Mouse (Mus musculus) ovary, postnatal 10 days (tissue): ENCODE results near the gene Cdk15.

Experiments used
- DNase-seq: peaks from one replicate; pipeline ENCODE4 v3.0.0; 2022; ENCODE audit warnings: low spot score

Cdk15 gene

DNA sequence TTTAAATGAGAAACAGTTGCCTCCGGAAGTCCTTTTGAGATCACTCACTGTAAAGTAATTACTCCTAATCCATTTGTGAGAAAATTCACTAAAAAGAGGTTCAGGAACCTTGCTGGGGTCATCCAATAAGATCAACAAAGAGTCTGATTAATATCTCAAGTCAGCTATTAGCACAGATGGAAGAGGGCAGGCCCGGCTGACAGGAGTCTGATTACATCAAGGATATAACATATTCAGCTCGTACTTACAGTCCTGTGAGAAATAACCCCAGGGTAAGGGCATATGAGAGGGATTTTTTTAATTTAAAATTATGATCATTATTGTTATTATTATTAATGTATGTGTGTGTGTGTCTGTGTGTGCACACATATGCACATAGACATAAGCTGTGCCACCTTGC, 15.5 kb downstream of the Cdk15 start:
- no peak for DNase-seq

DNA sequence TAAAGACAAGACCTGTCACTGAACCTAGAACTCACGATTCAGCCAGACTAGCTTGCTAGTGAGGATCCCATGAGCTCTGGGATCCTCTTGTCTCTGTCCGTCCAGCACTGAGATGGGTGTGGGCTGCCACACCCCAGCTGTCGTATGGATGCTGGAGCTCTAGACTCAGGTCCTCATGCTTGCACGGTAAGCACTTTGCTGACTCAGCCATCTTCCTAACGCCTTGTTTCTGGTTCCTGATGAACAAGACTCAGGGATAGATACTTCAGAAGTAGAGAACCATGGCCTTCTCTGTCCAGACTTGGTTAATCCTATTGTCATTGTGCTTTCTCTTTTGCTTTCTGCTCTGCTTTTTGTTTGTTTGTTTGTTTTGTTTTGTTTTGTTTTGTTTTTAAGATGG, 29.2 kb downstream of the Cdk15 start:
- no peak for DNase-seq

DNA sequence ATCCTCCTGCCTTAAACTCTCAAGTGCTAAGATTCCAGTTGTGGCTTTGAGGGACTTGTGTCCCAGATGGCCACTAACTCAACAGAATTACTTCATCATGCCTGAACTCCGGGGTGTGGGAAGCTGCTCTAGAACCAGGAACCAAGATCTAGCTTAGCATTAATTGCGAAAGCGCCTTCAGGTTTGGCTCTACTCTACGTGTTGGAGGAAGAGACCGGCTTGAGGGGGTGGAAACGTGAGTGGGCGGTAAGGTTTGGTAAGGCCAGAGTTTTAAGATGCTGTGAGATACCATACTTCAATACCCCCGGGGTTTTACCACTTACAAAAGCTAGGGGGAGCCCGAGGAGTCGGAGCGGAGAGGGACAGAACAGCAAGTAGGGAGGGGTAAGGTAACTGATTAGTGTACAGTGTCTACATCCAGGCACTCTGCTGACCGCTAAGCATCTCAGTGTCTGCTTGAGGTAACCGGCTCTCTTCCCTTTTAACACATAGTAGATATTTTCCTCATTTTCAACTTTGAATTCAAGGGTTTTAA, 29.7 kb downstream of the Cdk15 start:
- no peak for DNase-seq

DNA sequence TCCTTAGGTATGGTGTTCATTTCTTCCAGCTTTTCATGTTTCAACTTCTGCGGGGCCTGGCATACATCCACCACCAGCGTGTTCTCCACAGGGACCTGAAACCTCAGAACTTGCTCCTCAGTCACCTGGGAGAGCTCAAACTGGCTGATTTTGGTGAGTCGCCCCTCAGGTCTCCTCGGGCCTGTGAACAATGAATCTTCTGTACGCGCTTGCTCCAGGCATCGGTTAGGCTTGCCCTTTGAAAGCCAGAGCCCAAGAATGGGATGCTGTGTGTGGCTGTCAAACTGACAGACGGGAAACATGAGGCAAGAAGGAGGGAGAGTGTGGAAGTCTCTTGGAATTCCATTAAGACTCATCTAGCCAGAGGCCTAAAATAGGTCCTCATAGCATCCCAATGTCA, 31.0 kb downstream of the Cdk15 start:
- no peak for DNase-seq

DNA sequence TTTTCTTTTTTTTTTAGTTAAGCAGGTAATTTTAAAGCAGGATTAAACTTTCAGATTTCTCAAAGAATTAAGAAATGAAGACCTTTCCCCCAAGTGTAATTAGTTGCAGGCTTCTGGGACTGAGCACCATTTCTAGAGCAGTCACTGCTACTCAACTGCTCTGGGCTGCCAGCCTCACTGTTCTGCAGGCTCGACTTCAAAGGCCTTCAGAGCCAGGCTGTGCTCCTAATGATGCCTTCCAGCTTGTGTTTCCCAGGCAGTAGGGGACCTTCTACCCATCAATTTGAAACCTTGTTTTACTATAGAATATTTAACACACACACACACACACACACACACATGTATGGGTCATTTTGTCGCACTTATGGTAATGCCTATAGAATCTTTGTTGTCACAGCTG, 34.9 kb downstream of the Cdk15 start:
- no peak for DNase-seq

DNA sequence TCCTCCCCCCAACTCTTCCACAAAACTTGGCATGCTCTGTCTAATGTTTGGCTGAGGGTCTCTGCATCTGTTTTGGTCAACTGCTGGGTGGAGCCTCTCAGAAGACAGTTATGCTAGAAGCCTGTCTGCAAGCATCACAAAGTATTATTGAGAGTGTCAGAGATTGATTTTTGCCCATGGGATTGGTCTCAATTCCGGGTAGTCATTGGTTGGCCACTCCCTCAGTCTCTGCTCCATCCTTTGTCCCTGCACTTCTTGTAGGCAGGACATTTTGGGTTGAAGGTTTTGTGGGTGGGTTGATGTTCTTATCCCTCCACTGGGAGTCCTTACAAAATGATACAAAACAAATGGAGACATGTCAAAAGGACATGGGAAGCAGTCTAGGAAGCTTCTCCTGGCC, 39.1 kb downstream of the Cdk15 start:
- no peak for DNase-seq

DNA sequence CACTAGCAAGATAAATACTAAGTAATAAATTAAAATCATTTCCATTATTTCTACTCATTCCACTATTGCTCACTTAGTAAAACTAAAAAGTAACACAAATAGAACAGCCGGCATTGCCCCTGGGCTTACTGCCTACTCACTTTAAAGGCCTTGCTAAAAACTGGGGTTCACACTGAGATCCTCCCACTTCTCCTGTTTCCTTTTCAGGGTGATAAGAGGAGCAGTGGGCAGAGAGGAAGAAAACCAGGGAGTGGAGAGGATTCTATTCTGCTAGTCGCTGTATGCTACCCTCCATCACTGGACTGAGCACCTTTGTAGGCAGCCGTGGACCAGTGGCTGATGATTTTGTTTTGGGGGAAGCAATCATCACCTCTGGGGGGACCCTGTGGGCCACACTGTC, 40.5 kb downstream of the Cdk15 start:
- DNase-seq, result no peak

DNA sequence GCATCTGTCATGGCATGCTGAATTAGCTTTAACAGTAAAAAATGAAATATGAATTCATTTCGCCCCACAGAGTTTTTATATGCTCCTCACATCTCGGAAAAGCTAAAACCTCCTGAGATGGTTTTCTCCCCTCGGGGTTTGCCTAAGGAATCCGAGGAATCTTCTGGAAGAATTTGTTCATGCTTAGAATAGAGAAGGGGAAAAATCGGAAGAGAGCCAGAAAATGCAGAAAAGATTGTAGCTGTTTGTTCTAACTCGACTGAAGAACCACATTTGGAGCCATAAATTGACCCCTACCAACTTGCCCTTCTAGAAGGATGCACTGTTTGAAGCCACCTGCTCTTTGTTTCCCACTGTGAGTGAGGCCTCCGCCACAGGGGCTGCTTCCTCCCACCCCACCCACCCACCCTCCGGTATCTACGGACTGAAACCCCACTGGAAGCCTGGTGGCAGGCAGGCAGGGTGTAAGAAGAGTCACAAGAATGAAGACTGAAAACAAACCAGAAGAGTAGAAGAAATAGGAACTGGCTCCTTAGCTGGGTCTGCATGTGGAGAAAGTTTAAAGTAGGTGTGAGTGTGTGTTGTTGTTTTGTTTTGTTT, 41.9 kb downstream of the Cdk15 start:
- no peak for DNase-seq

DNA sequence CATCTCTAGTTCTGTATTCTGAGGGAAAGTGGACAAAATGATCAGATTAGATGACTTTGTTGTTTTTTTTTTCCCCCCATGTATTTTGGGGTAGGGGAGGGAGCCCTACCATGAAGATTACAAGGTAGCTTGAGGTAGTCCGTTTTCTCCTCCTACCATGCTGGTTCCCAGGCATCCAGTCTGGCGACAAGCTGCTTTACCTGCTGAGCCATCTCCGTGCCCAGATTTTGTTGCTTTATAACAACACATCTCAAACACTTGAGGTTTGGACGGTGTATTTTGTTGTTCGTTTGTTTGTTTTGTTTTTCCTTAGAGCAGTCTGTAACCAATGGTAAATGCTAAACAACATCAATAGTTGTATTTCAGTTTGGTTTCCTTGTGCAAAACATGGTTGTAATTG, 50.6 kb downstream of the Cdk15 start:
- no peak for DNase-seq

DNA sequence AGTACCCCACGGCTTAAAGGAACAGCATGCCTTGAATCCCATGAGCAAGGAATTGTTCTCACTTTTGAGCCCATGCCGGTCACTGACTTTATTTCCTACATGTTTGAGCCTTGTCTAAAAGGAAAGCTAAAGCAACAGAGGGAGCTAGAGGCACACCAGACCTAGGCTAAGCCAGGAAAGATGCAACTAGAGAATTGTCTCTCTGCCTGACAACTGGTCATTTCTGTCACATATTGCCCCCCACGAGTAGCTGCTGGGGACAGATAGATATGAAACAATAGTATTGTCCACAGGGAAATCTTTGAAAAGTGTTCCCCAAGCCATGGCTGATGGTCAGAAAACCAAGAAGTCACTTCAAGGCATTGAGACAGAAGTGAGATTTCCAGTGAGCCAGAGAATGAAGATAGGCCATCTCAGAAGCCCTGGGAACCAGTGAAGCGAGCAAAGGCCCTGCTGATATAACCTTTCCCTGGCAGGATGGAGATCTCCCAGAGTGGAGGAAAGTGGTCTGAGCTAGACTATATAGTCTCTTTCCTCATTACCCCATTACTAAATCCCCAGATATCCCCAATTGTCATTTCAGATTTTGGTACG, 54.7 kb downstream of the Cdk15 start:
- no peak for DNase-seq

DNA sequence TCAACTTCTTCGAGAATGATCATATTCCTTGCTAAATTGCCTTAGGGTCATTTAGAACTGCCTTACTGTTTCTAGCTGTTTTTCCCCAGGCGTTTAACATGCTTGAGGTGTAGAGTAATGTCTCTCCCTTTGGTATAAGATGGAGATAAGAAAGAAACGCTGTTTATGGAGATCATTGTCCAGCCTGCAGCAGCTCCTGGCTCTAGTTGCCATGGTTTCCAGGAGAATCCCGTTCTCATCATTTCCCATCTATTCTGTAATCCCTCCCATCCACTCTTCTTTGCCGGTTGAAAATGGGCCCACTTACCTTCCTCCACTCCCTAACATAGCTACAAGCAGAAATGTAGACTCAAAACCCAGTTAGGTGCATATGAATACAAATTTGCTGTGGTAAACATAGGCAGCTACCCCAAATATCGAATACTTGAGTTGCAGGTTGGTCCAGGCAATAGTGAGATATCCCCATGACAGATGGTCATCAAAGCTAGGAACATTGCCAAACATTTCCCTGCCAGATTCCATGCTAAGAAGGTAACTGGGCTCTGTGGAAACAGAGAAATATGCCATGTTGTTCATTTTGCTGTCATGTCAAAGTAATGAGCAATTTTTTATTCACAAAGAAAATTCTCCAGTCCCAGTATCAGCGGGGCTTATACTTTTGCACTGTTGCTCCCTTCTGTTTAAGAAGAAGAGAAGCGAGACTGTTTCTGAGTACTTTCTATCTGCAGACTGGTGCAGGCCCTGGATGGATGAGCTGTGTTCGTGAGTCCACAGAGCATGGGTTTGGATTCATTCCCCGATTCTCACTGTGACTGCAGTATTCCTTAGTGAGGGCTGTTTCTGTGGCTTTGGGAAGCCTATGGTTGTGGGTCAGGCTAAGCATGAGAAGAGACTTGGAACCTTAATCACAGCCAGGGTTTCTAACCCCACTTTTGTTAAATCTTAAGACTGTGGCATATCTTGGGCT, 55.8 kb downstream of the Cdk15 start:
- no peak for DNase-seq

DNA sequence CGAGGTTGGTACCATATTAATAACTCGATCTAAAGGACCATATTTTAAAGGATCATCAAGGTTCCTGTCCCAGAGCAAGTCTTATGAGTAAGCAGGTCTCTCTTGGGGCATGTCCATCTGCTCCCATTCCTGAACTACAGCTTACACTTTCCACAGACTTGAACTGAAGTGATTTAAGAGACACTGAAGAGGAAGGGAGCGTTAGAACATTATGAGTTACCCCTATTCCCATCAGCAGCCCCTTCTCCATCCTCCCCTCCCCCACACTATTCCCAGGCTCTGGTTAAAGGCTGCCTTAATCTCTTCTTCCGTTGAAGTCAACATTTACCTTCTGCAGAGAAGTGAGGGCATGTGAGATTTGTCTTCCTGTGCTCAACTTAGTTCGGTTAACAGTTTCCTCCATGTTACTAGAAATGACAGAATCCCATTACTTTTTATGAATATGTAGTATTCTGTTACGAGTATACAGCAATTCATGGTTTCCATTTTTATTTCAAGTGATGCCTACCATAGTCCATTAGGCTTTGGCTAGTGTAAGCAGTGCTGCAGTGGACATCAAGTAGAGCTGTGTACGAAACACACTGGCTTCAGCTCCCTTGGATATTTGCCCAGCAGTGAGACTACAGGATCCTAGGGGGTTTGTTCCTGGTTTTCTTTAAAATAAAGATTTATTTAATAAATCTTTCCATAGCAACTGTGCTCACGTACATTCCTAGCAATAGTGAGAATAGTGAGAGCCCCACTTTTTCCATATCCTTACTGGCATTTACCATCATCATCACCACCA, 56.6 kb downstream of the Cdk15 start:
- DNase-seq, result no peak

DNA sequence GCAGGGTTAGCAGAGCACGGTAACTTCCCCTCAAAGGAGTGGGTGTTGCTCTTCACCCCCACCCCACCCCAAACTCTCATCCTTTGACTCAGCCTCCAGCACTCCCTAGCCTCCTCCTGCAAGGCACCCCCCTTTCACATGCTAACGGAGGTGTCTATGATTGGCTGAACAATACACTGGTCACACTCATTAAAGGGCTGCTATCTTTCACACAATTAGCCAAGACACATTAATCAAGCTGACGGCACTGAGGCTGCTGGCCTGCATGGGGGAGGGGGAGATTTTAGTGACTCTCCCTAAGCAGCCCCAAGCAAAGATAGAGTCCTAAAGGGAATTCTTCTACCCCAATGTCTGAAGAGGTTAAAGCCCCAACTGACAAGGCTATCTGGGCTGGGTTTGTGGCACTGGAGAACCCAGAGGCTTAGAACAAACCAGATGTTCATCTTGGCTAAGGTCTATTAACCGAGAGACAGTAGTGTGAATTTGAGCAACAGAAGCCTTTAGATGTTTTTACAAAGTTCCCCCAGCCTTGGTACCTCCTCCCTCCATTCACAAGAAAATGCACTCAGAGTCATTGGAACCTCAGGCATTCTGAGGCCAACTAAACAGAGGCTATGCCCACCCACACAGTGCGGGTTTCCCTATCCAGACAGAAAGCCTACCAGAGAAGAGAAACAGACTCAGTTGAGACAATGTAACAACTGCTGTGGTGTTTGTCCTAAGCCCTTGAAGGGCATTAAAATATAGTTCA, 58.5 kb downstream of the Cdk15 start:
- no peak for DNase-seq

DNA sequence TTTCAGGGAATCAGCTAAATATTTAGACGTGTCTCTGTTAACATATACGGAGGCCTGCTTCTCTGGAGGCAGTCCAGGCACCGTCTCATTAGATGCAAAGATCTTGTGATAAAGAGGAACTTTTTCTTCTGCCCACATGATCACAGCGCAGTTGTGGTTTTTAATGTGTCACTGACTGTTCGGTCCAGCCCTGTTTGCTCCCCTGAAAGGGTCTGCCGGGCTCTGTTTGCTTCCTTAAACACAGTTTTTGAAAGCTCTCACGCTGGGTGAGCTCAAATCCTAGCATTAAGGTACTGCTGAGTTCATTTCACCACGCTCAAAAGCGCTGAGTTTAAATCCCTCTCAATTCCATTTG, 59.3 kb downstream of the Cdk15 start:
- DNase-seq, result no peak

DNA sequence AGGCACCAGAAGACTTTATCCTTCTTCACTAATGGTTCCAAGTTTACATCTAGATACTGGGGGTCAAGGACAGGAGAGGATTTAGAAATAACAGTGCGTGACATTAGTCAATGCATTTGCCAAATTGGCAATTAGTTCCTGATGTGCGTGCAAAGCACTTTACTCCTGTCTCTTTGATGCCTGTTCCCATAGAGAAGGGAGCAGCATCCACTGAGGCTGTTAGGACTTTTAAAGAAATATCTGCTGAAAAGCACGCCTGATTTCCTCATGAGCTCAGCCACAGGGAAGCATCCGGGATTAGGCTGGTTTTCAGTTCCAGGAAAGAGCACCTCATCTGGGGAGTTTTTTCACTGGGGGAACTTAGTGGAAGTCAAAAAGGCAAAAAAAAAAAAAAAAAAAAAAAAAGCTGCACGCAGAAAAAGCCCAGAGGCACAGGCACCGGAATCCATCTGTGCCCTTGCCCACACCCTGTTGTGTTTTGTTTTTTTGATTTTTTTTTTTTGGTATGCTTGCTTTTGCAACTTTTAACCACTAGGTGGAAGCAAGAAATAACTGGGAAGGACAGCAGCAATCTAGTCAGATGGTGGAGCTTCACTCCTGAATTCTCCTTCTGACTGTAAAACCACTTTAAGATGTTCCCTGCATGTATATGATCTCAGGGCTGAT, 59.8 kb downstream of the Cdk15 start:
- DNase-seq, result no peak

DNA sequence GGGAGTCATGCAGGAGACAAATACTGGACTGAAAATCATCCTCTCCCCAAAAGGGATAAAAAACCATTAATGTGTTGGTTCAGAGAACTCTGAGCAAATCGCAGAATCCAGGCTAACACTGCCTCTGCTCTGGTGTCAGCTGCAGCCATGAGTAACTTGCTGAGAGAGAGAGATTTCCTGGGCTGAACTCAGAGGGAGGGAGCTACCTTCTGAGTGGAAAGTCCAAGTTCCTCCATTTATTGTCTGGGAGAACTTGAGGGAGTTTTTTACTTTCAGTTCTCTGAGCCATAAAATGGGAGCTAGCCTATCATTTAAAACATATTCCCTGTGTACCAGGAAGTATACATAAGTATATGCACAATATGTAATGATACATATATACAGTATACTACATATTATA, 60.7 kb downstream of the Cdk15 start:
- DNase-seq, result no peak

DNA sequence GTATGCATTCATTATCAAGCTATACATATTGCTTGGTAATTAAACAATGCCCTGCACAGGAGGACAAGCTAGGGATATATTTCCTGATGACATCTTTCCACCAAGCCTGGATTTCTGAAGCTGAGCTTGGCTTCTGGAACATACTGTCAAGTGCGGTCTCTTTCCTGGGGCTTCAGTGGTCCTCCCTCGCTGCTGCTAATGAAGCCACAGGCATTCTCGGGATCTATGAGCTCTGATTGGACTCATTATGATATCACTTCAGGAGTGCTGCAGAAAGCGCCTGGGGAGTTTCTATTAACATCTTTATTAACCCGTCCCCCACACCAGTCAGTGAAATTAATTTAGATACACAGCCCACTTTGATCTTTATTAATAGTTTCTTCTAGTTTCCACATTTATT, 62.2 kb downstream of the Cdk15 start:
- DNase-seq, result no peak

DNA sequence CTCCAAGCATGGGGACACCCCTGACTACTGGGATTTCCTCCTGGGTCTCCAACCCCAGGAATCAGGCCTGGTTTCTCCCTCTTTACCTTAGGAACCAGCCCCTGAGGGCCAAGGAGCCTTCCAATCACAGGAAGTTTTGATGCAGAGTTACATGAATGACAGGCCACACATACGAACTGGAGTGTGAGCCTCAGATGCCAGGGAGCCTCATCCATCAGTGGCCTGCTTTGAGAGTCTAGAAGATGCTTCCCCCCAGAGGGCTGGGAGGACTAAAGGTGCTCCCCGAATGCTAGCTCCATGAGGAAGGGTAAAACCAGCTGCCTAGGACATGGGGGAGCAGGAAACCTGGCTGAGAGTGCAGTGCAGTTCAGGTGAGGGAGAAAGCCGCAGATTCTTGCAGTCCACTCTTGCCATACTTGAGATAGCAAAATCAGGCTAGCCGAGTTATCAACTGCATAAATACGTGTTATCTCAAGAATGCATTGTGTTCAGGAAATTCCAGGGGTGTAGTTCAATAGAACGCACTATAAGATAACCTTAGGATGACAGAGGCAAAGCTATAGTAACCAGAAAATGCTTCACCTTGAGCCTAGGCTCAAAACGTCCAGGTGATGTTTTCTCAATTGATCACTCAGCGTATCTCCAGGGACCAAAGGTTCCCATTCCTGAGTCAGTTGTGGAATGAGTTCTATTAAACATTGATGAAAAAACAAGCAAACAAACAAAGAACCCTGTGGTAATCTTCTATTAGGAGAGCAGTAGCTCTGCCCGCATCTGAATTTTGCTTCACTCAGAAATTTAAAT, 64.6 kb downstream of the Cdk15 start:
- DNase-seq, result no peak

DNA sequence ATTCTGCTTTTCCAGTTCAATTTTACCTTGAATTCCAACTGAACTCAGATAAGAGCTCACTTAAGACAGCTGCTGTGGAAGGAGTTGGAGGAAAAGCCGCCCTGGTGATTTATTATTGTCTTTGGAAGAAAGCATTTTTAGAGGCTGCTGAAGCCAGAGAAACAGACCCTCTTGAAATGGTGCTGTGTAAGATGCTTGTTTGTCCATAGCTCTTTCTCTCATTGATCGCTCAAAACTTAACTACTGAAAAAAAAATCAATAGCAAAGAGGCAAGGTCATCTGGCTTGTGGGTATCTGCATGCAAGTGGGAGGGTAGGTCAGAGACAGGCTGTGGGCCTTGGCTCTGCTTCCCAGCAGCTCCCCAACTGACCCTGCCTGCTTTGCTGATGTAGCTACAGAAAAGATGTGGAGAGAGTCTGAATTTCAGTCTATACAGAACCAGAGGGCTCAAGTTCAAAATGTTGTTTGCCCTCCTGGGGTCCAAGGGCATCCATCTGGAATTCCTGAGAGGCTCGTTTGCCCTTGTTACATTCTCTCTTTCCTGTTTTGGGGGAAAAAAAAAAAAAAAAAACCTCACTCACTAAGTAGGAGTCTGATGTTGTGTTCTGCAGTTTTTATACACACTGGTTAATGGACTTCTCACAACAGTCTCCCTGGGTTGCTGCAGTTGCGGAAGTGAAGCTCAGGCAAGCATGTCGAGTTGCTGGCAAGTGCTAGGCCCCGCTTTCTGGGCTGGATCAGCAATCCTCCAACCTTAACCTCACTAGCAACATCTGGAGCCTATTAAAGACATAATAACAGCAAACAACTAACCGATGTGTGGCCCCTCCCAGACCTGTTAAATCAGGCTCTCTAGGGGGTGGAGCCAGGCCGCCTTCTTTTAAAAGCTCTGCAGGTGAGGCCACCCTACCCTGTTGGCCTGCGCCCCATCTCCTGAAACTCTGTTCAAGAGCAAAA, 65.5 kb downstream of the Cdk15 start:
- DNase-seq, result no peak
